Mouse (Mus musculus) kidney, embryonic 16.5 days (tissue): ENCODE data around the gene Mettl21c. TPM values are rescaled to one million over a fixed set of nuclear protein-coding genes. Genes with fewer than 3 reads are reported as not detected.

Experiments
- polyA plus RNA-seq: library from polyadenylated mRNA; unstranded; fragments of >200 nt; fragmentation: Nextera tagmentation; extraction: Ambion mirVana; gene quantifications from 2 replicates; pipeline ENCODE4 v1.2.1, GENCODE M21; 2015

Gene Mettl21c
- polyA plus RNA-seq, 1 experiment from 2014 or later = 0.24 TPM

Other genes starting within 250 kb of the Mettl21c start
- 26.0 and 26.6 TPM in 2 replicates for gene Uxs1, start 192.2 kb downstream of the Mettl21c start, polyA plus RNA-seq
- 63.7 and 71.3 TPM in 2 replicates for gene Tpp2, start 86.4 kb downstream of the Mettl21c start, polyA plus RNA-seq
- gene Gm8251, start 41.9 kb upstream of the Mettl21c start, polyA plus RNA-seq = 0.05 and 0.06 TPM in 2 replicates
- 76.7 and 79.9 TPM in 2 replicates for gene Tex30, start 82.4 kb upstream of the Mettl21c start, polyA plus RNA-seq
- 70.6 and 71.7 TPM in 2 replicates for gene Kdelc1, start 98.8 kb upstream of the Mettl21c start, polyA plus RNA-seq
- gene Bivm, start 98.9 kb upstream of the Mettl21c start, polyA plus RNA-seq = 19.9 and 22.8 TPM in 2 replicates
- 16.2 and 17.1 TPM in 2 replicates for gene Ercc5, start 127.7 kb upstream of the Mettl21c start, polyA plus RNA-seq
- gene Mettl21e, start 198.9 kb upstream of the Mettl21c start, polyA plus RNA-seq = 0.05 and 0.07 TPM in 2 replicates